Mouse (Mus musculus) ovary, adult 18-20 months (tissue): ENCODE data around the gene Slc36a2.

Experiments used
- DNase-seq: peaks from one replicate; pipeline ENCODE4 v3.0.0; 2022; ENCODE audit warnings: low spot score, mixed read lengths

Gene Slc36a2

DNA sequence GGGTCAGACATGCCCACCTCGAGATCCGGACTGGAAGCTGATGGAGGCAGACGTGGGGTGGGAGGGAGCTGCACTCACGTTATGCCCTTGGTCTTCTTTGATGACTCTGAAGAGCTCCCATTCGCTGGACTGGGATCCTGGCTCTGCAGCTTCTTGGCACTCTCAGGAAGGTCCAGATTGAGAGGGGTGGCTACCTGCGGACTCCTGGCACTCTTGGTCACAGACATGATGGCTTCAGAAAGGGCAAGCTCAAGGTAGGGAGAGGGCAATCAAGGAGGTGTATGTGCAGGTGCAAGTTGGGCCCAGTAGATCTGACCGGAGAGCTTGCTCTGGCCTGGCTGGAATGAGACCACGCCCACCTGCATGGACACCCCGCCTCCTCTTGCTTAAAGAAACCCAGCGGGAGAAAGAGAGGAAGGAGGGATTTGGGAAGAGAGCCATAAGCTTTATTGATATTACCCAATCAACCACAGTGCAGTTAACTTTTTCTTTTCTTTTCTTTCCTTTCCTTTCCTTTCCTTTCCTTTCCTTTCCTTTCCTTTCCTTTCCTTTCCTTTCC, at the start of gene Slc36a2:
Gene Slc36a2 (minus strand): TSS at position 345 of the 559 bp plus-strand sequence.
- no peak for DNase-seq

- DNase-seq, result no peak
These were observed 49.4 kb upstream of the Slc36a2 start for GRCm38 (mm10) chr11:55234288-55234687.

- DNase-seq, result no peak
These were observed 46.2 kb upstream of the Slc36a2 start for GRCm38 (mm10) chr11:55231034-55231433.

DNA sequence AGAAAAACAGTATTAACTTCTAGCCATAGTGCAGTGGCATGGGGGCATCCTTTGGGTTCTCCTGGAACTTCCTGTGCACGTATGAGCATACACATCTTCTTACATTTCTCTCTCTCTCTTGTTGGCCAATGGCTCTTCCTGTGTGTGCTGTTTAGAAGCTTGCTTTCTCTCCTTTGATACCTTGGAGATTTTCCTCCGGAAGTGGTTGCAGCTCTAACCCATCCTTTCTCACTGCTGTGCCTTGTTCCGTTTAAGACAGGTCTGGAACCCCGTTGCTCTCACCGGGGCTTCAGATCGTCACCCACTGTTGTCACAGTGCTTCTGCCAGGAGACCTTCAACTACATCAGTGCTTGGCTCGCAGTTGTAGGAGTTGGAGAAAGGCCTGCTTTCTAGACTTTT, 36.4 kb upstream of the Slc36a2 start:
- no peak for DNase-seq

- no peak for DNase-seq
These were observed 33.6 kb upstream of the Slc36a2 start for GRCm38 (mm10) chr11:55218473-55218872.

GRCm38 (mm10) chr11:55217880-55218279, 33.0 kb upstream of the Slc36a2 start:
- no peak for DNase-seq

GRCm38 (mm10) chr11:55217418-55217817, 32.5 kb upstream of the Slc36a2 start:
- no peak for DNase-seq

GRCm38 (mm10) chr11:55216830-55217229, 32.0 kb upstream of the Slc36a2 start:
- DNase-seq, result no peak

- peak; percentile 16 for DNase-seq
These were observed 31.2 kb upstream of the Slc36a2 start for GRCm38 (mm10) chr11:55216061-55216460.

- peak; percentile 53 for DNase-seq
These were observed 30.1 kb upstream of the Slc36a2 start for GRCm38 (mm10) chr11:55214978-55215377.

- no peak for DNase-seq
These were observed 29.3 kb upstream of the Slc36a2 start for GRCm38 (mm10) chr11:55214161-55214560.

DNA sequence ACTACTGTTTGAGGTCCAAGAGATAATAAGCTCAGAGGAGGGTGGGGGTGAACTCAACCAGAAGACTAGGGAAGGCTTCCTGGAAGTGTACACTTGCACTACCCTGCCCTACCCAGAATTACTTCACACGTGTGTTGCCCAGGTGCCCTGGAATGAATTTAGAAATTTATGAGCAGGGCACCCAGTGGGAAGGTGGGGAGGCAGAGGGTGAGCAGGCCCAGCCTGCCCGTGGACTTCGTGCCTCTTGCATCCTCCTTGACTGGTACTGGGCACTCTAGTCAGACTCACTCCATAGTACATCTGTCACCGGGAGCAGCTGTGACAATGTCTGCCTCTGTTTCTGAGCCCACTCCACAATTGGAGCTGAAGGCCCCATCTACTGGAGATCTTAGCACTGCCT, 28.6 kb upstream of the Slc36a2 start:
- DNase-seq, result no peak

DNA sequence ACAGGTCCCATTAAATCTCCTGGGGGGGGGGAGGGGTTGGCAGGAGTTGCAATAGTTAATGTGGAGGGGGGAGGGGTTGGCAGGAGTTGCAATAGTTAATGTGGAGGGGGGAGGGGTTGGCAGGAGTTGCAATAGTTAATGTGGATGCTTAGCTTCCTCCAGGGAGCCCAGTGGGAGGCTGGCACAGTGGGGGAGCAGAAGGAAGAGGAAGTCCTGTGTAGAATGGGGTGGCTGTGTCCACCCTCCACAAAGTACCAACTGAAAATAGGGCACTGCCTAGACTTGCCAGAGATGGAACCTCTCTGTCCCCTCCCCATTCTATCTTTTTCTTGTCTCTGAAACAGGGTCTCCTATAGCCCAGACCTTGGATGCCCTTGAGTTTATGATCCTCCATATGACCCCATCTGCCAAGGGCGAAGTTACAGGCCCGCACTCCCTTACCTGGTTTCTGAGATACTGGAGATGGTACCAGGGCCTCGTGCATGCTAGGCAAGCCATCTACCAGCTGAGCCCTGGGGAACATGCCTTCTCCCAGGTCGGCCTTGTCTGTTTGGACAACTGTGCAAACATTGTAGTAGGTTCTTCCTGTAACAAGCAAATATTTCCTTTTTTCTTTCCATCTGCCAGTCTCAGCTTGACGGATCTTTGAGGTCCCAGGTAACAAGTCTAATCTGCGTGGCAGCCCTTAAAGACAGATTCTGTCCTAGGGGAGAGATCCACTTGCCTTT, 24.9 kb upstream of the Slc36a2 start:
- DNase-seq, result no peak

DNA sequence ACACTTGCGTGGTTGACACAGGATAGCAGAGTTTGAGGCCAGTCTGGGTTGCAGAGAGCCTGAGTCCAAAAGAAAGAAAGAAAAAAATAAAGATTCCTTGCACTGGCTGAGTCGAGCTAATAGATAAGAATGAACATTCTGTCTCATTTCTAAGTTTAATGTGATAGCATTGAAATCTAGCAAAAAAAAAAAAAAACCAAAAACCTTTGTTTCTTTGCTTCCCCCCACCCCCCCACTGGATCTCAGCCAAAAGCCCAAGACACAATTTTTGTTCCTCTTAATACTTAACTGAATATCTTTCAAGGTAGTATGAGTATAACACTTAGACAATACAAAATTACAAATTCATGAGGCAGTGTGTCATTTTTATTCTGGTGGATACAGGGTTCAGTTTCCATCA, 24.2 kb upstream of the Slc36a2 start:
- no peak for DNase-seq

- no peak for DNase-seq
These were observed 23.3 kb upstream of the Slc36a2 start for GRCm38 (mm10) chr11:55208001-55208690.

DNA sequence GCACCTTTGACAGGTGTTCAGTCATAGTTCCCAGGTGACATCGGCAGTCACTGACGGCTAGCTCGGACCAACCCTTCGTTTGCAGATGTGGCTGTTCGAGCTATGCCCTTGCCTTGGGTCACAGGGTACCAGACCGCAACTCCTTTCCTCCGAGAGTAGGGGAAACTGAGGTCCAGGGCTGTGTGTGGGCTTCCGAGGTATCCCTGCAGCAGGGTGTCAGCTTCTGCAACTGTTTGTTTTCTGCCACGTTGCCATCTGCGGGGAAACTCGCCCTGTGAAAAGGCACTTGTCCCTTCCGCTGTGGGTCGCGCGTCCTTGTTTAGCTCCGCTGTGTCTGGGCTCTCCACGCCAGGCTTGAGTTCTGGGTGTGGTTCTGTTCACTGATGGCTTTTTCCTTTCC, 19.7 kb upstream of the Slc36a2 start:
- no peak for DNase-seq

DNA sequence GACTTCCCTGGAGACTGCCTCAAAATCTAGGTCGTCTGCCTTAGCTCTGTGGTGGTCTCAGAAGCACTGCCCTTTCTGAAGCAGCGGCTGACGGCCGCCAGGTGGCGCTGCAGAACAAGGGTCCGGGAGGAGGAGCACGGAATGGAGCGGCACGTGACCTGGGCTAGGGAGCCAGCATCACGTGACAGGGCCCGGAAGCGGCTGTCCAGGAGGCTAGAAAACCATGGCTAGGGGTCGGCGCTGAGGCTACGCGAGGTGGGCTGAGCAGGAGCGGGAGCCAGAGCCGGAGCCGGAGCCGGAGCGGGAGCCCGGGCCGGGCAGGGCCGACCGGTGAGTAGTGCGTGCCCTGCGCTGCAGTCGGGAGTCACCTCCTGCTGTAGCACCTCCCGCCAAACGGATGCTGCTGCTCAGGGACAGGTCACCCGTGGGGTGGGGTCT, 19.3 kb upstream of the Slc36a2 start, which contains the start of gene Slc36a1:
Gene Slc36a1 (plus strand): TSS at position 192 of the 438 bp plus-strand sequence.
- peak; percentile 89 for DNase-seq

- no peak for DNase-seq
These were observed 13.0 kb upstream of the Slc36a2 start for GRCm38 (mm10) chr11:55197740-55198510.

- DNase-seq, result no peak
These were observed 12.2 kb upstream of the Slc36a2 start for GRCm38 (mm10) chr11:55197086-55197485.

GRCm38 (mm10) chr11:55190216-55190615, 5.3 kb upstream of the Slc36a2 start:
- no peak for DNase-seq

DNA sequence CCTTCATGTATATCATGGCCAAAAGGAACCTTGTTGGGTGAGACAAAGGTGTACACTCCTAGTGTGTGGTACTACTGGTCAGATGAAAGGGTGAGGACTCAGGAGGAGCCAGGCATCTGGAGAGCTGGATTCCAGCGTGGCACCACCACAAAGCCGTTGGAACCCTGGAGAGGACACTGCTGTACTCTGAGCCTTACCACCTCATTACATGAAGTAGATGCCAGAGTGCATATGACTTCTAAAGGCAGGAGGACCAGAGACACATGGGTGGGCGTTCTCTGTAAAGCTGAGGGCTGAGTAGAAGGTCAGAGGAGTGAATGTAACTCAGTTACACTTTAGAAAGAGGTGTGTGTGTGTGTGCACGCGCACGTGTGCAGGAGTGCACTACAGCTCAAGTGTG, 2.9 kb upstream of the Slc36a2 start:
- DNase-seq, result no peak

- DNase-seq, result no peak
These were observed 2.4 kb upstream of the Slc36a2 start for GRCm38 (mm10) chr11:55187292-55187691.
